Mouse (Mus musculus) kidney, postnatal 14 days (tissue): ENCODE measurements around the gene Pou4f2.

Experiments
- DNase-seq: peaks from one replicate; pipeline ENCODE4 v3.0.0; 2022; ENCODE audit warnings: mixed read lengths

Gene Pou4f2

GRCm38 (mm10) chr8:78390756-78391155 is 45.7 kb downstream of the Pou4f2 start:
- no peak for DNase-seq
